Mouse (Mus musculus) liver, postnatal 0 days (tissue): Measurements from ENCODE around the gene Gm10320. TPM values are rescaled to one million over a fixed set of nuclear protein-coding genes. Genes with fewer than 3 reads are reported as not detected.
A peak's percentile ranks its signal among the peaks of the same experiment; 100 is the strongest.

Experiments
- ATAC-seq: fragments of 200-750 bp; cut with Nextera tagmentation; 2 replicates; pipeline ENCODE4 v1.8.0; 2017; ENCODE audit warnings: mild to moderate bottlenecking, moderate library complexity
- DNase-seq: peaks from one replicate; pipeline ENCODE4 v3.0.0-alpha.2; 2016
- H3K27ac ChIP-seq: fragments of 300-500 bp; sonication (generic); 2 replicates; pipeline ENCODE4 v1.5.1; 2014; ENCODE audit warnings: antibody characterized with exemption, moderate library complexity, mild to moderate bottlenecking, low read depth
- H3K27me3 ChIP-seq: fragments of 300-500 bp; sonication (generic); 2 replicates; pipeline ENCODE4 v1.6.1; 2014; ENCODE audit warnings: low read length, control low read depth, mixed read lengths; ENCODE audit not compliant: insufficient read depth
- H3K36me3 ChIP-seq: fragments of 300-500 bp; sonication (generic); replicated peaks from 2 replicates; pipeline ENCODE4 v1.6.1; 2014; ENCODE audit warnings: mild to moderate bottlenecking, control low read depth, low read length, moderate library complexity, mixed read lengths; ENCODE audit not compliant: insufficient read depth
- H3K4me1 ChIP-seq: fragments of 300-500 bp; sonication (generic); 2 replicates; pipeline ENCODE4 v1.6.1; 2014; ENCODE audit warnings: antibody characterized with exemption, mild to moderate bottlenecking, control low read depth; ENCODE audit not compliant: insufficient read depth
- H3K4me2 ChIP-seq: fragments of 300-500 bp; sonication (generic); 2 replicates; pipeline ENCODE4 v1.6.1; 2014; ENCODE audit warnings: low read depth, mild to moderate bottlenecking, low read length, moderate library complexity, mixed read lengths
- H3K4me3 ChIP-seq: fragments of 300-500 bp; sonication (generic); 2 replicates; pipeline ENCODE4 v1.5.1; 2014; ENCODE audit warnings: low read depth, low read length
- H3K9ac ChIP-seq: fragments of 300-500 bp; sonication (generic); replicated peaks from 2 replicates; pipeline ENCODE4 v1.6.1; 2014; ENCODE audit warnings: mild to moderate bottlenecking, moderate library complexity
- H3K9me3 ChIP-seq: fragments of 300-500 bp; sonication (generic); 2 replicates; pipeline ENCODE4 v1.6.1; 2016; ENCODE audit warnings: mild to moderate bottlenecking, control low read depth, low read length, mixed read lengths
- CTCF ChIP-seq: sonication (generic); IDR thresholded peaks from 2 replicates; pipeline ENCODE4 v1.5.1; 2016; ENCODE audit warnings: antibody characterized with exemption, low read depth
- EP300 ChIP-seq: IDR thresholded peaks from 2 replicates; pipeline ENCODE4 v1.6.1; 2016; ENCODE audit warnings: antibody characterized with exemption, low read depth, mild to moderate bottlenecking
- WGBS: fragments of 180-500 bp; shearing (Covaris S2); extraction: QIAGEN DNeasy Blood & Tissue Kit; methylation state at CpG from one replicate; pipeline ENCODE4 v1.1.7; 2014; ENCODE audit not compliant: insufficient replicate concordance; 5-methylcytosine and 5-hydroxymethylcytosine counted together
- polyA plus RNA-seq: library from polyadenylated mRNA; unstranded; fragments of >200 nt; fragmentation: Nextera tagmentation; extraction: Ambion mirVana; gene quantifications from 2 replicates; pipeline ENCODE4 v1.2.1, GENCODE M21; 2015

Gene Gm10320
- polyA plus RNA-seq, 1 experiment from 2014 or later = 0.63 TPM

- H3K27me3 ChIP-seq = peaks cover 91% of the 10 kb centered on the region
- H3K4me3 ChIP-seq = no peak overlapping the region
- no peak overlapping the region for H3K27ac ChIP-seq
- peaks cover 7% of the 10 kb centered on the region; the same call in 1 of the 2 replicates for H3K4me1 ChIP-seq
- H3K9me3 ChIP-seq = no peaks in the 10 kb centered on the region
- H3K4me2 ChIP-seq = no peak overlapping the region
- no peak overlapping the region for H3K9ac ChIP-seq
- DNase-seq (no peak), ATAC-seq (no peak)
- no peaks in the 10 kb centered on the region for H3K36me3 ChIP-seq
- TF ChIP-seq CTCF (no peak), EP300 (no peak)
- WGBS = 3% methylated on average over 6 of the region's 6 CpGs
Measured at GRCm38 (mm10) chr13:98501321-98501720, 9.5 kb upstream of the Gm10320 start.

- WGBS = 20% methylated on average over 13 of the region's 13 CpGs
- no peak for ATAC-seq
Measured at GRCm38 (mm10) chr13:98500471-98501125, 8.8 kb upstream of the Gm10320 start.

GRCm38 (mm10) chr13:98498561-98498960 lies 6.8 kb upstream of the Gm10320 start:
- no peak for TF ChIP-seq CTCF
- no peak for TF ChIP-seq EP300
- H3K4me1 ChIP-seq = peaks cover 5% of the 10 kb centered on the region; the same call in 1 of the 2 replicates
- H3K27me3 ChIP-seq = peaks cover 64% of the 10 kb centered on the region
- no peak overlapping the region for H3K4me2 ChIP-seq
- 47% methylated on average over 5 of the region's 5 CpGs for WGBS
- ATAC-seq = no peak
- no peak overlapping the region for H3K9ac ChIP-seq
- H3K4me3 ChIP-seq = no peak overlapping the region
- DNase-seq = no peak
- no peak overlapping the region for H3K27ac ChIP-seq
- H3K36me3 ChIP-seq = no peaks in the 10 kb centered on the region
- H3K9me3 ChIP-seq = no peaks in the 10 kb centered on the region

More at GRCm38 (mm10) chr13:98500471-98501125, 8.8 kb upstream of the Gm10320 start:
- Histone ChIP-seq H3K4me2 (no peak overlapping the region), H3K9ac (no peak overlapping the region), H3K4me3 (no peak overlapping the region), H3K27ac (no peak overlapping the region), H3K36me3 (no peaks in the 10 kb centered on the region), H3K27me3 (peaks cover 84% of the 10 kb centered on the region), H3K9me3 (no peaks in the 10 kb centered on the region), H3K4me1 (peaks cover 7% of the 10 kb centered on the region; the same call in 1 of the 2 replicates)
- DNase-seq = no peak
- TF ChIP-seq CTCF (no peak), EP300 (no peak)

- TF ChIP-seq EP300 = no peak
- no peak for TF ChIP-seq CTCF
- Histone ChIP-seq H3K27me3 (peaks cover 59% of the 10 kb centered on the region), H3K36me3 (no peaks in the 10 kb centered on the region), H3K27ac (no peak overlapping the region), H3K4me2 (no peak overlapping the region), H3K9ac (no peak overlapping the region), H3K9me3 (no peaks in the 10 kb centered on the region), H3K4me3 (no peak overlapping the region), H3K4me1 (peaks cover 5% of the 10 kb centered on the region; the same call in 1 of the 2 replicates)
- WGBS = 66% methylated on average over 11 of the region's 11 CpGs
- no peak for ATAC-seq
- DNase-seq = no peak
Measured at GRCm38 (mm10) chr13:98498080-98498479, 6.3 kb upstream of the Gm10320 start.

- peak; percentile 38 for DNase-seq
Measured at GRCm38 (mm10) chr13:98496917-98497870, 5.4 kb upstream of the Gm10320 start.

GRCm38 (mm10) chr13:98494492-98495064 lies 2.8 kb upstream of the Gm10320 start:
- Histone ChIP-seq H3K27me3 (peaks cover 26% of the 10 kb centered on the region), H3K4me2 (no peak overlapping the region), H3K27ac (no peak overlapping the region), H3K36me3 (no peaks in the 10 kb centered on the region), H3K4me3 (no peak overlapping the region), H3K9me3 (no peaks in the 10 kb centered on the region), H3K9ac (no peak overlapping the region), H3K4me1 (no peaks in the 10 kb centered on the region)
- 66% methylated on average over 6 of the region's 8 CpGs for WGBS
- TF ChIP-seq CTCF = no peak
- TF ChIP-seq EP300 = no peak
- no peak for DNase-seq
- ATAC-seq = no peak

More at GRCm38 (mm10) chr13:98496917-98497870, 5.4 kb upstream of the Gm10320 start:
- no peak overlapping the region for H3K27ac ChIP-seq
- peaks cover 50% of the 10 kb centered on the region for H3K27me3 ChIP-seq
- TF ChIP-seq EP300 (no peak), CTCF (peak; percentile 48)
- no peaks in the 10 kb centered on the region for H3K36me3 ChIP-seq
- H3K4me1 ChIP-seq = no peaks in the 10 kb centered on the region
- WGBS = 34% methylated on average over 16 of the region's 16 CpGs
- no peaks in the 10 kb centered on the region for H3K9me3 ChIP-seq
- no peak overlapping the region for H3K4me2 ChIP-seq
- no peak overlapping the region for H3K4me3 ChIP-seq
- no peak overlapping the region for H3K9ac ChIP-seq
- ATAC-seq = no peak
